Mouse (Mus musculus): ENCODE results near the gene Cdh5.

Gene Cdh5

GRCm38 (mm10) chr8:104134521-104134920, 33.1 kb downstream of the Cdh5 start:
- DNase-seq (ENCODE audit: low spot score in 2 of 2), result no peak

- DNase-seq (ENCODE audit: low spot score in 2 of 2), result no peak
These were observed 34.9 kb downstream of the Cdh5 start for GRCm38 (mm10) chr8:104136277-104136676.

GRCm38 (mm10) chr8:104137636-104138035, 36.2 kb downstream of the Cdh5 start:
- DNase-seq (ENCODE audit: low spot score in 2 of 2), result no peak

GRCm38 (mm10) chr8:104140611-104141010, 39.2 kb downstream of the Cdh5 start:
- DNase-seq (ENCODE audit: low spot score in 2 of 2), result no peak

GRCm38 (mm10) chr8:104142415-104142814, 41.0 kb downstream of the Cdh5 start:
- no peak for DNase-seq (ENCODE audit: low spot score in 2 of 2)

GRCm38 (mm10) chr8:104143379-104143778, 42.0 kb downstream of the Cdh5 start:
- no peak for DNase-seq (ENCODE audit: low spot score in 2 of 2)

- no peak for DNase-seq (ENCODE audit: low spot score in 2 of 2)
These were observed 43.2 kb downstream of the Cdh5 start for GRCm38 (mm10) chr8:104144434-104145216.

- peak; percentile 66 to 86 for DNase-seq (ENCODE audit: low spot score in 2 of 2)
These were observed 44.7 kb downstream of the Cdh5 start for GRCm38 (mm10) chr8:104145981-104146689.

GRCm38 (mm10) chr8:104146717-104147494, 45.5 kb downstream of the Cdh5 start:
- DNase-seq (ENCODE audit: low spot score in 2 of 2), result no peak

GRCm38 (mm10) chr8:104147947-104148346, 46.5 kb downstream of the Cdh5 start:
- no peak for DNase-seq (ENCODE audit: low spot score in 2 of 2)

- no peak for DNase-seq (ENCODE audit: low spot score in 2 of 2)
These were observed 59.3 kb downstream of the Cdh5 start for GRCm38 (mm10) chr8:104160731-104161130.

GRCm38 (mm10) chr8:104169461-104169860, 68.0 kb downstream of the Cdh5 start:
- no peak for DNase-seq (ENCODE audit: low spot score in 2 of 2)

GRCm38 (mm10) chr8:104170118-104171049, 69.0 kb downstream of the Cdh5 start, which contains the start of gene Bean1:
Gene Bean1 (plus strand): TSS chr8:104170442.
- DNase-seq (ENCODE audit: low spot score in 2 of 2), result peak; percentile 27 to 44

- no peak for DNase-seq (ENCODE audit: low spot score in 2 of 2)
These were observed 69.7 kb downstream of the Cdh5 start for GRCm38 (mm10) chr8:104171050-104171620.

GRCm38 (mm10) chr8:104172420-104172819, 71.0 kb downstream of the Cdh5 start:
- no peak for DNase-seq (ENCODE audit: low spot score in 2 of 2)

- DNase-seq (ENCODE audit: low spot score in 2 of 2), result no peak
These were observed 74.6 kb downstream of the Cdh5 start for GRCm38 (mm10) chr8:104175848-104176527.

- no peak for DNase-seq (ENCODE audit: low spot score in 2 of 2)
These were observed 75.6 kb downstream of the Cdh5 start for GRCm38 (mm10) chr8:104177054-104177453.

- no peak for DNase-seq (ENCODE audit: low spot score in 2 of 2)
These were observed 83.5 kb downstream of the Cdh5 start for GRCm38 (mm10) chr8:104184905-104185304.

- DNase-seq (ENCODE audit: low spot score in 2 of 2), result no peak
These were observed 85.4 kb downstream of the Cdh5 start for GRCm38 (mm10) chr8:104186827-104187226.

GRCm38 (mm10) chr8:104187622-104188021, 86.2 kb downstream of the Cdh5 start:
- no peak for DNase-seq (ENCODE audit: low spot score in 2 of 2)

All from urinary bladder, adult 18-20 months (tissue).